Mouse (Mus musculus) lung, postnatal 0 days (tissue): Measurements from ENCODE around the gene Rnf32. TPM values are rescaled to one million over a fixed set of nuclear protein-coding genes. Genes with fewer than 3 reads are reported as not detected.
A peak's percentile ranks its signal among the peaks of the same experiment; 100 is the strongest.

Source experiments
- ATAC-seq: fragments of 200-750 bp; cut with Nextera tagmentation; 2 replicates; pipeline ENCODE4 v1.8.0; 2017; ENCODE audit warnings: moderate library complexity
- DNase-seq: peaks from one replicate; pipeline ENCODE4 v3.0.0-alpha.2; 2016; ENCODE audit warnings: low spot score
- H3K27ac ChIP-seq: fragments of 300-500 bp; sonication (generic); 2 replicates; pipeline ENCODE4 v1.5.1; 2014; ENCODE audit warnings: antibody characterized with exemption, mild to moderate bottlenecking, low read length, mixed read lengths
- H3K27me3 ChIP-seq: fragments of 300-500 bp; sonication (generic); replicated peaks from 2 replicates; pipeline ENCODE4 v1.6.1; 2014; ENCODE audit warnings: low read length, mixed read lengths; ENCODE audit not compliant: insufficient read depth
- H3K36me3 ChIP-seq: fragments of 300-500 bp; sonication (generic); 2 replicates; pipeline ENCODE4 v1.6.1; 2014; ENCODE audit warnings: low read length, mixed read lengths; ENCODE audit not compliant: insufficient read depth
- H3K4me1 ChIP-seq: fragments of 300-500 bp; sonication (generic); 2 replicates; pipeline ENCODE4 v1.6.1; 2014; ENCODE audit warnings: antibody characterized with exemption, low read depth, low read length, mixed read lengths; ENCODE audit not compliant: insufficient read depth
- H3K4me2 ChIP-seq: fragments of 300-500 bp; sonication (generic); replicated peaks from 2 replicates; pipeline ENCODE4 v1.6.1; 2014; ENCODE audit warnings: low read depth, mild to moderate bottlenecking, low read length, moderate library complexity, mixed read lengths
- H3K4me3 ChIP-seq: fragments of 300-500 bp; sonication (generic); 2 replicates; pipeline ENCODE4 v1.5.1; 2014; ENCODE audit warnings: low read depth, low read length
- H3K9ac ChIP-seq: fragments of 300-500 bp; sonication (generic); replicated peaks from 2 replicates; pipeline ENCODE4 v1.6.1; 2014; ENCODE audit warnings: low read depth, mild to moderate bottlenecking
- H3K9me3 ChIP-seq: fragments of 300-500 bp; sonication (generic); 2 replicates; pipeline ENCODE4 v1.6.1; 2016; ENCODE audit warnings: low read length, mixed read lengths
- CTCF ChIP-seq: IDR thresholded peaks from 2 replicates; pipeline ENCODE4 v1.5.1; 2016; ENCODE audit warnings: antibody characterized with exemption, mild to moderate bottlenecking
- EP300 ChIP-seq: IDR thresholded peaks from 2 replicates; pipeline ENCODE4 v1.6.1; 2016; ENCODE audit warnings: antibody characterized with exemption, mild to moderate bottlenecking, control low read depth
- WGBS: fragments of 180-500 bp; shearing (Covaris S2); extraction: QIAGEN DNeasy Blood & Tissue Kit; methylation state at CpG from one replicate; pipeline ENCODE4 v1.1.7; 2014; 5-methylcytosine and 5-hydroxymethylcytosine counted together
- polyA plus RNA-seq: library from polyadenylated mRNA; unstranded; fragments of >200 nt; fragmentation: Nextera tagmentation; extraction: Ambion mirVana; gene quantifications from 2 replicates; pipeline ENCODE4 v1.2.1, GENCODE M21; 2015

The Rnf32 gene
- polyA plus RNA-seq, 1 experiment from 2014 or later: 2.3 TPM

DNA sequence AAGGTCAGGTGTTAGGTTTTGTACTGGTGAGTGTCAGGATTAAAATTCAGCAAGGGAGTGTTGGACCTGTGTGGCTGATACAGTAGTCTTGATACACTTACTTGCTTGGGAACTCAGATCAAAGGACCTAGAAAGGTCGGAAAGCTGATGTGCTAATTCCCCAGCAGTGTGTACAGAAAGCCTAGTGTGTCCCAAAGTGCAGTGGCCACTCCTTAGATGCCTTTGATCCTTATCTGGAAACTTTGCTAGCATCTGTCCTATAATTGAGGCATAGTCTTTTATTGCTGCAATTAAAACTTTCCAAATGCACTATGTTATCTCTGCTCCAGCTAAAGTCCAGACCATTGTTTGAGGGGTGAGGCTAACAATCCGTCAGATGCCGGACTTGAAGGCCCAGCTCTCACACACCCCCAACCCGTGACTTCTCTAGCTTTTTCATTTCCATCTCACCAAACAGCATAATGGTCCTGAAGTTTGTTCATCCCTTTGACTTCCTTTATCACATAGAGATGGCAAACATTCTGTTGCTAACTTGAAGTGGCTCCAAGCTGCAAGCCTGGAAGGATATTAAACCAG is 16.3 kb downstream of the Rnf32 start:
- H3K36me3 ChIP-seq: no peaks in the 10 kb centered on the region
- WGBS: 35% methylated on average over 4 of the region's 4 CpGs
- no peak for ATAC-seq
- no peak overlapping the region for H3K4me2 ChIP-seq
- H3K4me1 ChIP-seq: no peaks in the 10 kb centered on the region
- H3K9me3 ChIP-seq: no peaks in the 10 kb centered on the region
- DNase-seq: no peak
- H3K4me3 ChIP-seq: no peak overlapping the region
- no peaks in the 10 kb centered on the region for H3K27me3 ChIP-seq
- TF ChIP-seq EP300 (no peak), CTCF (no peak)
- no peak overlapping the region for H3K9ac ChIP-seq
- no peak overlapping the region for H3K27ac ChIP-seq

DNA sequence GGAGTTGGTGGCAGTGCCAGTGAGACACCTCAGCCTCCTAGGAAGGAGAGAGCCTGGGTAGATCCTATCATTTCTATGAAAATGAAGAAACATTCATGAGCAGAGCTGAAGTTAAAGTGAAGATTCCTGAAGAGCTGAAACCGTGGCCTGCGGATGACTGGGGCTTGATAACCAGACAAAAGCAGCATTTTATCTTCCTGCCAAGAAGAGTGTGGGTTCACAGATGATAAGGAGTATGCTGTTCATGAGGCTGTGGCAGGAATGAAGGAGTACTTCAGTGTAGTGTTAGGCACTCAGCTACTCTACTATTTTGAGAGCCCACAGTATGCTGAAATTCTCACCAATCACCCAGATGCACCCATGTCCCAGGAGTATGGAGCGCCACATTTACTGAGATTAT is 22.2 kb downstream of the Rnf32 start:
- no peak overlapping the region for H3K9ac ChIP-seq
- no peaks in the 10 kb centered on the region for H3K4me1 ChIP-seq
- WGBS: 44% methylated on average over 3 of the region's 3 CpGs

DNA sequence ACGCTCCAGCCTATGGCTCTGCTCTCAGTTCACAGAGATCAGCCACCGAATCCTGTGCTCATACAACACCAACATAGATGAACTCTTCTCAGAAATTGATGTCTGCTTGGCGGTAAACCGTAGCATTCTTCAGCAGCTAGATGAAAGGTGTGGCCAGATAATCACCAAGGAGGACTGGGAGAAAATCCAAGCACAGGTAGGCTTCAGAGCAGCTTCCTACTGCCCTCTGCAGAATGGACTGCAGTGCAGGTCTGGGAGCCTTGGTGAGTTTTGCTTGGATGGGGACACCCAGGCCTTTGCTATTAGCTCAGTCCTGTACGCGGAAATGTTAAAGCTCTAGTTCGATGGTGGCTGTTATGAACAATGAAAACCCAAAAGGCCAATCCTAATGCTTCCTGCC is 28.3 kb downstream of the Rnf32 start:
- Histone ChIP-seq H3K4me3 (no peak overlapping the region), H3K4me2 (no peak overlapping the region), H3K4me1 (no peaks in the 10 kb centered on the region), H3K9me3 (no peaks in the 10 kb centered on the region), H3K27ac (no peak overlapping the region), H3K27me3 (no peaks in the 10 kb centered on the region), H3K9ac (no peak overlapping the region), H3K36me3 (no peaks in the 10 kb centered on the region)
- DNase-seq: no peak
- no peak for ATAC-seq
- no peak for TF ChIP-seq EP300
- TF ChIP-seq CTCF: peak; percentile 32
- 79% methylated on average over 7 of the region's 7 CpGs for WGBS

More for the DNA sequence above, 22.2 kb downstream of the Rnf32 start:
- no peak for TF ChIP-seq EP300
- no peak for TF ChIP-seq CTCF
- H3K27me3 ChIP-seq: no peaks in the 10 kb centered on the region
- ATAC-seq (peak; percentile 47; the same call in 1 of the 2 replicates), DNase-seq (peak; percentile 7)
- no peak overlapping the region for H3K27ac ChIP-seq
- no peak overlapping the region for H3K4me3 ChIP-seq
- no peaks in the 10 kb centered on the region for H3K36me3 ChIP-seq
- H3K4me2 ChIP-seq: no peak overlapping the region
- no peaks in the 10 kb centered on the region for H3K9me3 ChIP-seq

DNA sequence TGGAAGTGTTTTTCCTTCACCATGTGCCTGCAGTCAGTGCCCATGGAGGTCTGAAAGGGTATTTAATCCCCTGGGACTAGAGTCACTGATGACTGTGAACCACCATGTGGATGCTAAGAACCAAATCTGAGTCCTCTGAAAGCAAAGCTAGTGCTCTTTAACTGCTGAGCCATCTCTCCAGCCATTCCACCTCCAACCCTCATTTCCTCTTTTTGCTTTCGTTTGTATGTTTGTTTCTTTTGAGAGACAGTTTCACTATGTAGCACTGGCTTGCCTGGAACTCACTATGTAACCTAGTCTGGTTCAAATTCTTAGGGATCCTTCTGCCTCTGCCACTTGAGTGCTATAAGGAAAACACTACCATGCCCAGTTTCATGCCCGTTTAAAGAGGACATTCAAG is 34.7 kb downstream of the Rnf32 start:
- Histone ChIP-seq H3K4me1 (no peaks in the 10 kb centered on the region), H3K4me2 (no peak overlapping the region), H3K27ac (no peak overlapping the region), H3K9ac (no peak overlapping the region), H3K27me3 (no peaks in the 10 kb centered on the region), H3K36me3 (0 out of 2 replicates have a peak, but pooled peaks cover 6% of the 10 kb centered on the region), H3K9me3 (no peaks in the 10 kb centered on the region), H3K4me3 (no peak overlapping the region)
- DNase-seq: no peak
- WGBS: 56% methylated on average over 2 of the region's 2 CpGs
- no peak for TF ChIP-seq CTCF
- TF ChIP-seq EP300: no peak
- no peak for ATAC-seq

DNA sequence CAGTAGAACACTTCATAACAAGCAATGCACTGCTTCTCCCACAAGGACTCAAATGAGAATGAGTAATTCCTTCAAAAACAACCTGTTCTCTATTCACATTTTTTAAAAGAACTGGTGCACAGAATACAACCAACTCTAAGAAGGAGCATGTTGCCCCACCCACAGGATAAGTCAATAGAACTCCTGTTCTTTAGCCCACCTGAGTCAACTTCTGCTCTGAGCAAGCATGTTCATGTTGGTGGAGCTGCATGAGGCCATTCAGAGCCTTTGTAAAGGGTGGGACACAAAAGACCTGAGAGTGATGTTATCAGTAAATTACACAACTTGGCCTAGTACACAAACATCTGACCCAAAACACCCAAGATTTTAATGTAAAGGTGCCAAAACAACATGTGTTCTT is 42.6 kb downstream of the Rnf32 start:
- no peak for ATAC-seq

DNA sequence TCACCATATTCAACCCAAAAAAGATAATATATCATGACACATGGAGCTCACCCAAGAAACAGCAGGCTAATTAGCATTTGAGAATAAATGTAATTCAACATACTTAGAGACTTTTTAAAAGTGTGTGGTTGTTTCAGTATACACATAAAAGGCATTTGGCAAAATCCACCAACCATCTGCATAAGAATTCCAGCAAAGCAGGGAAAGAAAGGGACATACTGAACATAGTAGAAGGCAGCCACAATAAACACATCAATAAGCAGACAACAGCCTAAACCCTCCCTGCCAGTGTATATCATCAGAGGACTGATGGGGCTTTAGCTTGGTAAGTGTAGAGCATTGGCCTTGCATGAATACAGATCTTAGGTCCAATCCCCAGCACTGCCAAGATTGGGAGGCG is 49.0 kb downstream of the Rnf32 start:
- Histone ChIP-seq H3K36me3 (no peaks in the 10 kb centered on the region), H3K4me2 (no peak overlapping the region), H3K4me1 (no peaks in the 10 kb centered on the region), H3K9ac (no peak overlapping the region), H3K27ac (no peak overlapping the region), H3K27me3 (no peaks in the 10 kb centered on the region), H3K9me3 (no peaks in the 10 kb centered on the region), H3K4me3 (no peak overlapping the region)
- DNase-seq: no peak
- WGBS: no CpG with 5 or more reads among the region's 1 CpGs
- TF ChIP-seq EP300 (no peak), CTCF (no peak)
- ATAC-seq: no peak

More for the DNA sequence above, 42.6 kb downstream of the Rnf32 start:
- Histone ChIP-seq H3K9me3 (no peaks in the 10 kb centered on the region), H3K27me3 (no peaks in the 10 kb centered on the region), H3K27ac (no peak overlapping the region), H3K4me3 (no peak overlapping the region), H3K4me1 (no peaks in the 10 kb centered on the region), H3K36me3 (no peaks in the 10 kb centered on the region), H3K4me2 (no peak overlapping the region), H3K9ac (no peak overlapping the region)
- TF ChIP-seq CTCF (no peak), EP300 (no peak)
- peak; percentile 13 for DNase-seq
